Mouse (Mus musculus): ENCODE measurements around the gene Psg16.

GRCm38 (mm10) chr7:17039373-17039772 is 34.5 kb upstream of the Psg16 start:
- TF ChIP-seq POLR2A (IDR thresholded peaks at IDR 0.05; ENCODE audit: borderline replicate concordance, insufficient read depth, low read length) (no peak), CTCF (IDR thresholded peaks at IDR 0.05; ENCODE audit: borderline replicate concordance, insufficient read depth, low read depth, low read length) (no peak)

Measured in cerebellum, adult 2 months (tissue).